ENCODE assay signal across 22 mouse cellular contexts in the genomic region with DNA sequence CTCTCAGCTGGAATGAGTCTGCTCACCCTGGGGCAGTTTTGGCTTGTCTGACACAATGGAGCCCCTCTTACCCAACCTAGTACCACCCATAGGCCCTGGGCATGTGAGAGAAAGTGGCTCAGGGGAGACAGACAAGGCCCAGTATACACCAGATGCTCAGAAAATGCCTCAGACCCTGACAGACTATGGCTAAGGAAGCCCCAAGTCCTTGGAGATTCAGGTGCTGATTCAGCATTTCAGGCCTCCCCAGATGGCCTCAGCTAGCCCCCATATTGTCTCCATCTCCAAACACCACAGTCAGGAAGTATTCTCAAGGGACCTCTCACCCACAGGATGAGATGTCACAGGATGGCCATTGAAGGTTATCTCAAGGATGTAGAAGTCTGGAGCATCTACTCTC. TPM values are rescaled to one million over a fixed set of nuclear protein-coding genes. Genes with fewer than 3 reads are reported as not detected.
DNase-seq lines count a peak whose midpoint lies in the region; ATAC-seq and TF ChIP-seq lines count a peak whose summit lies in the region.
"Had no signal": no experiment of that assay in that cellular context is flagged by ENCODE, and none has a peak within 500 bp of the region (broad histone marks: within the 10 kb centered on the region; RNA-seq: fewer than 3 reads in every experiment).

No protein-coding gene starts in this region.

- H3K9me3 ChIP-seq in forebrain, embryonic 12.5 days: no peaks in the 10 kb centered on the region
- no peaks in the 10 kb centered on the region for H3K9me3 ChIP-seq in forebrain, embryonic 10.5 days
- H3K9me3 ChIP-seq in midbrain, embryonic 10.5 days (replicated peaks): no peaks in the 10 kb centered on the region
- no peaks in the 10 kb centered on the region for H3K9me3 ChIP-seq in midbrain, postnatal 0 days (ENCODE audit: low read length)
- H3K9me3 ChIP-seq in midbrain, embryonic 11.5 days (ENCODE audit: control insufficient read depth, low read length): no peaks in the 10 kb centered on the region
- no peaks in the 10 kb centered on the region for H3K9me3 ChIP-seq in neural tube, embryonic 15.5 days (replicated peaks)

- ATAC-seq in forebrain, embryonic 12.5 days (ENCODE audit: low FRiP score): no peak
- no peak for ATAC-seq in midbrain, postnatal 0 days (ENCODE audit: low FRiP score)
- ATAC-seq in midbrain, embryonic 11.5 days (ENCODE audit: low FRiP score): no peak
- ATAC-seq in neural tube, embryonic 15.5 days (ENCODE audit: low FRiP score): no peak
- ATAC-seq: forebrain, embryonic 16.5 days; inflammation-experienced regulatory T-cells, adult 6 months; Patski had no signal

- H3K4me3 ChIP-seq in forebrain, embryonic 12.5 days (replicated peaks): no peak overlapping the region
- no peak overlapping the region for H3K4me3 ChIP-seq in forebrain, embryonic 10.5 days
- H3K4me3 ChIP-seq in midbrain, embryonic 10.5 days: no peak overlapping the region
- no peak overlapping the region for H3K4me3 ChIP-seq in midbrain, postnatal 0 days (ENCODE audit: low read depth, low read length)
- H3K4me3 ChIP-seq in midbrain, embryonic 11.5 days (ENCODE audit: low read depth, low read length): no peak overlapping the region
- no peak overlapping the region for H3K4me3 ChIP-seq in neural tube, embryonic 15.5 days (replicated peaks)
- H3K4me3 ChIP-seq in kidney, adult 2 months (ENCODE audit: insufficient read depth, low read depth, low read length): no peak overlapping the region
- H3K4me3 ChIP-seq: gastrocnemius, adult 2 months had no signal

- no peak overlapping the region for H3K9ac ChIP-seq in forebrain, embryonic 12.5 days
- no peak overlapping the region for H3K9ac ChIP-seq in midbrain, postnatal 0 days (replicated peaks; ENCODE audit: low read length, poor library complexity, severe bottlenecking)
- H3K9ac ChIP-seq in midbrain, embryonic 11.5 days (ENCODE audit: low read length): no peak overlapping the region
- H3K9ac ChIP-seq in neural tube, embryonic 15.5 days (replicated peaks): no peak overlapping the region

- TF ChIP-seq CTCF in midbrain, postnatal 0 days (IDR thresholded peaks at IDR 0.05): no peak
- no peak for TF ChIP-seq CTCF in kidney, adult 2 months (conservative IDR thresholded peaks at IDR 0.05; ENCODE audit: insufficient read depth, insufficient read length, low read depth, low read length)

- H3K4me2 ChIP-seq in forebrain, embryonic 12.5 days: no peak overlapping the region
- no peak overlapping the region for H3K4me2 ChIP-seq in midbrain, postnatal 0 days (ENCODE audit: low read depth, low read length, poor library complexity, severe bottlenecking)
- H3K4me2 ChIP-seq in midbrain, embryonic 11.5 days: no peak overlapping the region
- no peak overlapping the region for H3K4me2 ChIP-seq in neural tube, embryonic 15.5 days
- H3K4me2 ChIP-seq: liver, embryonic 11.5 days had no signal

- peak overlapping the region; percentile 82 for H3K27ac ChIP-seq in forebrain, embryonic 12.5 days
- H3K27ac ChIP-seq in forebrain, embryonic 10.5 days: no peak overlapping the region
- H3K27ac ChIP-seq in midbrain, embryonic 10.5 days (replicated peaks): peak overlapping the region; percentile 58; the same call in 1 of the 2 replicates
- H3K27ac ChIP-seq in midbrain, postnatal 0 days (ENCODE audit: low read depth, low read length): no peak overlapping the region
- no peak overlapping the region for H3K27ac ChIP-seq in midbrain, embryonic 11.5 days (ENCODE audit: low read depth, low read length)
- peak overlapping the region; percentile 29; the same call in 1 of the 2 replicates for H3K27ac ChIP-seq in neural tube, embryonic 15.5 days (replicated peaks)
- no peak overlapping the region for H3K27ac ChIP-seq in kidney, adult 2 months (ENCODE audit: insufficient read depth, low read depth, low read length)
- H3K27ac ChIP-seq: gastrocnemius, adult 2 months; macrophage had no signal

- no peaks in the 10 kb centered on the region for H3K36me3 ChIP-seq in forebrain, embryonic 12.5 days (replicated peaks)
- H3K36me3 ChIP-seq in forebrain, embryonic 10.5 days (replicated peaks): no peaks in the 10 kb centered on the region
- no peaks in the 10 kb centered on the region for H3K36me3 ChIP-seq in midbrain, embryonic 10.5 days
- H3K36me3 ChIP-seq in midbrain, postnatal 0 days (ENCODE audit: insufficient read depth, low read length): no peaks in the 10 kb centered on the region
- H3K36me3 ChIP-seq in midbrain, embryonic 11.5 days (ENCODE audit: control insufficient read depth, insufficient read depth, low read length): no peaks in the 10 kb centered on the region
- no peaks in the 10 kb centered on the region for H3K36me3 ChIP-seq in neural tube, embryonic 15.5 days
- H3K36me3 ChIP-seq in kidney, adult 2 months (ENCODE audit: control insufficient read depth, insufficient read depth, low read length): no peaks in the 10 kb centered on the region

- no peak for DNase-seq in forebrain, embryonic 10.5 days (ENCODE audit: extremely low spot score, low spot score)
- no peak for DNase-seq in midbrain, embryonic 10.5 days (ENCODE audit: low spot score)
- DNase-seq in midbrain, postnatal 0 days (ENCODE audit: low spot score): no peak
- peak; percentile 60 for DNase-seq in midbrain, embryonic 11.5 days (ENCODE audit: low spot score, missing footprints)
- no peak for DNase-seq in kidney, adult 2 months
- DNase-seq in urinary bladder, postnatal 36 days (ENCODE audit: low spot score in 2 of 2): no peak
- DNase-seq: cerebellum, postnatal 10 days; gastrocnemius, adult 2 months; heart, adult 11 months; layer of hippocampus, postnatal 36 days; left cerebral cortex, postnatal 4 days; lung, adult 2 months; thymus, adult 18-20 months had no signal

- TF ChIP-seq POLR2A in kidney, adult 2 months (IDR thresholded peaks at IDR 0.05; ENCODE audit: low read depth, low read length): no peak

- peaks cover 41% of the 10 kb centered on the region for H3K4me1 ChIP-seq in forebrain, embryonic 12.5 days
- peaks cover 30% of the 10 kb centered on the region for H3K4me1 ChIP-seq in forebrain, embryonic 10.5 days
- peaks cover 34% of the 10 kb centered on the region for H3K4me1 ChIP-seq in midbrain, embryonic 10.5 days
- H3K4me1 ChIP-seq in midbrain, postnatal 0 days (ENCODE audit: insufficient read depth, low read length): peaks cover 19% of the 10 kb centered on the region
- peaks cover 16% of the 10 kb centered on the region for H3K4me1 ChIP-seq in midbrain, embryonic 11.5 days (ENCODE audit: control insufficient read depth, insufficient read depth, low read length)
- H3K4me1 ChIP-seq in neural tube, embryonic 15.5 days: peaks cover 66% of the 10 kb centered on the region
- H3K4me1 ChIP-seq in kidney, adult 2 months (ENCODE audit: control insufficient read depth, insufficient read depth, low read length): no peaks in the 10 kb centered on the region

- H3K27me3 ChIP-seq in forebrain, embryonic 12.5 days: no peaks in the 10 kb centered on the region
- no peaks in the 10 kb centered on the region for H3K27me3 ChIP-seq in forebrain, embryonic 10.5 days (ENCODE audit: poor library complexity, severe bottlenecking)
- H3K27me3 ChIP-seq in midbrain, embryonic 10.5 days (ENCODE audit: low read depth, poor library complexity, severe bottlenecking): peaks cover 3% of the 10 kb centered on the region
- H3K27me3 ChIP-seq in midbrain, postnatal 0 days (ENCODE audit: insufficient read depth, low read length): no peaks in the 10 kb centered on the region
- no peaks in the 10 kb centered on the region for H3K27me3 ChIP-seq in midbrain, embryonic 11.5 days (ENCODE audit: control insufficient read depth, insufficient read depth, low read length)
- H3K27me3 ChIP-seq in neural tube, embryonic 15.5 days (replicated peaks): no peaks in the 10 kb centered on the region
- H3K27me3 ChIP-seq in kidney, adult 2 months (replicated peaks; ENCODE audit: control insufficient read depth, insufficient read depth, low read length): no peaks in the 10 kb centered on the region

RNA-seq across cellular contexts. Expression of gene Kcnq2, which starts 12.5 kb away (rescaled TPM):
- polyA plus RNA-seq in forebrain, embryonic 12.5 days (2016; fragmentation: Nextera tagmentation; extraction: Ambion mirVana): 28.6 and 30.0 TPM in 2 replicates
- polyA plus RNA-seq in forebrain, embryonic 10.5 days (2016; fragmentation: Nextera tagmentation; extraction: Ambion mirVana): 2.9 and 3.8 TPM in 2 replicates
- 3.5 and 9.7 TPM in 2 replicates for polyA plus RNA-seq in midbrain, embryonic 10.5 days (2016; fragmentation: Nextera tagmentation; extraction: Ambion mirVana)
- 134 and 162 TPM in 2 replicates for total RNA-seq in midbrain, postnatal 0 days (2014; rRNA removed)
- polyA plus RNA-seq in midbrain, postnatal 0 days (2015; fragmentation: Nextera tagmentation; extraction: Ambion mirVana): 33.8 and 40.6 TPM in 2 replicates
- 8.7 and 8.8 TPM in 2 replicates for polyA plus RNA-seq in midbrain, embryonic 11.5 days (2014; fragmentation: Nextera tagmentation; extraction: Ambion mirVana)
- 36.9 and 45.8 TPM in 2 replicates for polyA plus RNA-seq in neural tube, embryonic 15.5 days (2015; fragmentation: Nextera tagmentation; extraction: Ambion mirVana)
- polyA plus RNA-seq in kidney, adult 2 months (2012; rRNA removed): 0.05 and 0.31 TPM in 2 replicates
- total RNA-seq: gastrocnemius, adult 2 months; monocyte, adult 5-6 weeks had no signal
- polyA plus RNA-seq: kidney, embryonic 14.5 days; macrophage had no signal

RNA-seq across cellular contexts. Expression of gene Eef1a2, which starts 34.2 kb away (rescaled TPM):
- polyA plus RNA-seq in forebrain, embryonic 12.5 days (2016; fragmentation: Nextera tagmentation; extraction: Ambion mirVana): 1.1 and 1.4 TPM in 2 replicates
- polyA plus RNA-seq in forebrain, embryonic 10.5 days (2016; fragmentation: Nextera tagmentation; extraction: Ambion mirVana): 0.07 and 0.15 TPM in 2 replicates
- polyA plus RNA-seq in midbrain, embryonic 10.5 days (2016; fragmentation: Nextera tagmentation; extraction: Ambion mirVana): 0.29 TPM in 1 of 2 replicates, not detected in the other
- 321 and 367 TPM in 2 replicates for total RNA-seq in midbrain, postnatal 0 days (2014; rRNA removed)
- polyA plus RNA-seq in midbrain, postnatal 0 days (2015; fragmentation: Nextera tagmentation; extraction: Ambion mirVana): 23.1 and 23.3 TPM in 2 replicates
- 0.87 and 0.94 TPM in 2 replicates for polyA plus RNA-seq in midbrain, embryonic 11.5 days (2014; fragmentation: Nextera tagmentation; extraction: Ambion mirVana)
- 15.4 and 16.8 TPM in 2 replicates for polyA plus RNA-seq in neural tube, embryonic 15.5 days (2015; fragmentation: Nextera tagmentation; extraction: Ambion mirVana)
- polyA plus RNA-seq in kidney, adult 2 months (2012; rRNA removed): 0.92 and 18.7 TPM in 2 replicates
- total RNA-seq: monocyte, adult 5-6 weeks had no signal
- polyA plus RNA-seq: inflammation-experienced regulatory T-cells, adult 6 months; kidney, embryonic 14.5 days; liver, embryonic 11.5 days; Patski had no signal

Comparison
In these comparisons a context has a peak if more than half of its experiments do, and no peak if none do; other contexts are left out.
1. H3K27ac ChIP-seq: peak in forebrain, embryonic 12.5 days (single experiment), midbrain, embryonic 10.5 days (single experiment) and neural tube, embryonic 15.5 days (single experiment); none in forebrain, embryonic 10.5 days (single experiment), midbrain, postnatal 0 days (single experiment), midbrain, embryonic 11.5 days (single experiment) and kidney, adult 2 months (single experiment).